Mouse (Mus musculus) lung, postnatal 10 days (tissue): ENCODE results near the gene Fos.

ENCODE experiments used
- DNase-seq: peaks from one replicate; pipeline ENCODE4 v3.0.0; 2021

Gene Fos

DNA sequence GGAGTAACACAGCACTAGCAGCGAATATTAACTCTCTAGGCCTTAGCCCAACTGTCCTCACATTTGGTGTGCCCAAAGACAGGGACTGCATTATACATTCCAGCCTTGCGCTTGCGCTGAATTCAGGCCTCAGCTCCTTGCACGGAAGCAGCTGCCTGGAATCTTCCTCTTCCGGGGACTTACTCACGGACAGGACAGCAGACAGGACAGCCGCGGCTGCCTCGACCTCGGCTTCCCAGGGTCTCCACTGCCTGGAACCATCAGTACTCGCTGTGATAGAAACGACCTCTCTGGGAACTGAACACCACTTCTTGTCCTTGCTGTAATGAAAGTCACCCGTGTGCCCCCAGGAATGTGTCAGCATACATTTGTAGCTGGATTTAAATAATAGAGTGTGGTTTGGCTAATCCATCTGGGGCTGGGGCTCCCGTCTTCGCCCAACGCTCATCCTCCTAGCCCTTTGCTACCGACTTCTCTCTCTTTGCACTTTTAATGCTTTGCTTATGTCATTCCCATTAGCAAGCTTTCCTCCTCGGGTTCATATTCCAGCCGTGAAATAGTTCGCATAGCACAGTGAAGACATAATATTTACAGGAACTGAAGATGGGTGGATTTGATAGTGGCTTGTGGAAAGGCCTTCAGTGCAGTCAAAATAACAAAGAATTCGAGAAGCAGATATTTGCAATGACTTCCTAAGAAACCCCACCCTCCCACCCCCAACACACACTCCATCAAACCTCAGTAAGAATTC, 11.6 kb upstream of the Fos start:
- peak; percentile 48 for DNase-seq

DNA sequence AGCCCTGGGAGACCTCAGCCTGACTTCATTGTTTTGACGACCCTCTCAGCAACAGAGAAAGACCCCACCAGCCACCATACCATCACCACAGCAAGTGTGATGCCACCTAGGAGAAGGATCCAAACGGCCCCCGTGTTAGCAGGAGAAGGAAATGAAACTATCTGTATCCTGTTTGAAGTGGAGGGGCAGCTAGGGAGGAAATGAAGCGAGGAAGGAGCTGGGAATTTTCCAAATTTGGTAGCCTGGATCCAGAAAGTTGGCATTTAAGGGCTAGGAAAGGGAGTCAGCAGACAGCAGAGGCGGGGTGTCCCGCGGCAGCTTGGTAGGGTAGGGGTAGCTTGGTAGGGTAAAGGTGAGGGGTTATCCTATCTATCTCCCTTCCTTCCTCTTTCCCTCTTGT, 10.9 kb upstream of the Fos start:
- DNase-seq: peak; percentile 62

- DNase-seq: no peak
These were observed 9.3 kb upstream of the Fos start for GRCm38 (mm10) chr12:85464431-85464830.

GRCm38 (mm10) chr12:85464902-85465301, 8.8 kb upstream of the Fos start:
- DNase-seq: no peak

DNA sequence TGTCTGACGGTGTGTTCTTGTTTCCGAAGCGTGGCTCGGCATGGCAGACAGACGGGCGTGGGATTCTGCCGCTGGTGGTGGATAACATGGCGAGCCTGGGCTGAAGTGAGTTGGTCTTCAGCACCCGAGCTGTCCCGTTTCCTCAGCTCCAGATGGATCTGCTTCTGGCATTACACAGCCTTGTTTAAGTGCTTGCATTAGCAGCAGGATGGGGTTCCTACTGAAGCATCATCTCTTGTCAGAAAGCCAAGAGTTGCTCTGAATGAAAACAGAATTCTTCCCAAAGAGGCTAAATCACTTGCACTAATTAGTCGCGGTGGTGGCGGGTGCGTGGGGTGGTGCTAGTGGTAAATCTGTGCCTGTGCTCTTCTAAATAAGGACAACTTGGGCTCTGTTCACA, 5.8 kb upstream of the Fos start:
- no peak for DNase-seq

DNA sequence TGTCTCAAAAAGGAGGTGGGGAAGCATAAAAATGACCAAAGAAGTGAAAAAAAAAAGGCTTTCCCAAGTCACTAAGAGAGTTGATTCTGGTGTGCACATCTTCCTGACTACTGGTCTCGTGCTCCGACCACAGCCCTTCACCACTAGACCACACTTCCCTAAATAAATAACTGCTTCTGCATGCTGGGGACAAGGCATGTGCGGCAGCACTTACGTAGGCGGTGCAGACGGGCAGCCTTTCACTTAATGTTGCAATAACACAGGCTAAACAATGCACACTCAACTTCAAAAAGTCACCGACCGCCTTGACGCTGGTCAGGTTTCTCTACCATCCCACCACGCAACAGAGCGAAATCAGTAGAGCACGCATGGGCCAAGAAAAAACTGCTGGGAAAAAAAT, 5.0 kb upstream of the Fos start:
- peak; percentile 38 for DNase-seq

GRCm38 (mm10) chr12:85471920-85472655, 1.6 kb upstream of the Fos start:
- peak; percentile 93 for DNase-seq

DNA sequence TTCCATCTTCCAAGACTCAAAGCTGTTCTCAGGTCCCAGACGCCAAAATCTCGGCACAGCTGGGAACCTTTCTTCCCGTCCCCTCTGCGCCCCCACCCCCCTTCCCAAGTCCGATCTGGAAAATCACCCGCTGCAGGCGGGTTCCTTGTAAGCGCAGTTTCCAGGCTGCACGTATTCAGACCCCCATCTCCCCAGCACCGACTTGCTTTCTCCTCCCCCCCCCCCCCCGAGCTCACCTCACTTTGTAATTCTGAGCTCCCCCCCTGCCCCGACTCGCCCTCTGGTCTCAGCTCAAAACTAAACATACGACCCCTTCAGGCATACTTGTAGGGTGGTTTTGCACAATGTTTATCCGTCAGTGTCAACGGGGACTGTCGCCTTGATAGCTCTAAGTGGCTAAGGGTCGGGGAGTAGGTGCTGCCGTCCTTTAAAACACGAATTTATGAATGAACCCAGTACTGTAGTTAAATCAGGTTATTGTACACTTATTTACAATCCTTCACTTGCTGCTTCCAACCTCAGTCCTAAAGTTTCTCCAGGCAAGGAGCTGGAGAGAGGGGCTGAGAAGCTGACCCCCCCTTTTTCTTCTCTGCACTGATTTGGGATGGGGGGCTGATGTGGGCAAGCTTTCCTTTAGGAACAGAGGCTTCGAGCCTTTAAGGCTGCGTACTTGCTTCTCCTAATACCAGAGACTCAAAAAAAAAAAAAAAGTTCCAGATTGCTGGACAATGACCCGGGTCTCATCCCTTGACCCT, 857 bp upstream of the Fos start:
- DNase-seq: peak; percentile 56

GRCm38 (mm10) chr12:85474298-85475231, 875 bp downstream of the Fos start:
- DNase-seq: peak; percentile 66

DNA sequence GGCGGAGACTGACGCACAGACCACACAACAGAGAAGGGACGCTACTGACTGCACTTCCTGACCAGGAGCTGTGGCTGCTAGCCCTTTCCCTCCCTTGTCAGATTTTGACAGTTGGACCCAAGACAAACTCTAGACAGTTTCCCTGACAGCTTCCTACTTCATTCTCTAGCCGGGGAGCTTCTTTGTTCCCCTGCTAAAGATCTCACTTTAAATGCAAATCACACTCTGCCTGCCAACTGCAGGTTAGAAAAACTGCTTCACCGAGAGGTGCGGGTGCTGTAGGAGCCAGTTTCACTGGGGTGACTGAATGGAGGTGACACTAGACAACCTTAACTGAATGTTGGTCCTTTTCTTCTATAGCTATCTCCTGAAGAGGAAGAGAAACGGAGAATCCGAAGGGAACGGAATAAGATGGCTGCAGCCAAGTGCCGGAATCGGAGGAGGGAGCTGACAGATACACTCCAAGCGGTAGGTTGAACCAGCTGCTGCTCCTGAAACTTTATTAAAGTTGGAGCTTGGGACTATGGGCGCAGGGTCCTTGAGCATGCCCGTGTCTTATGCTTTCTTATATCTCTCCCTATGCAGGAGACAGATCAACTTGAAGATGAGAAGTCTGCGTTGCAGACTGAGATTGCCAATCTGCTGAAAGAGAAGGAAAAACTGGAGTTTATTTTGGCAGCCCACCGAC, 1.7 kb downstream of the Fos start:
- no peak for DNase-seq

GRCm38 (mm10) chr12:85475920-85476828, 2.5 kb downstream of the Fos start:
- DNase-seq: no peak

- DNase-seq: no peak
These were observed 3.5 kb downstream of the Fos start for GRCm38 (mm10) chr12:85477219-85477618.

DNA sequence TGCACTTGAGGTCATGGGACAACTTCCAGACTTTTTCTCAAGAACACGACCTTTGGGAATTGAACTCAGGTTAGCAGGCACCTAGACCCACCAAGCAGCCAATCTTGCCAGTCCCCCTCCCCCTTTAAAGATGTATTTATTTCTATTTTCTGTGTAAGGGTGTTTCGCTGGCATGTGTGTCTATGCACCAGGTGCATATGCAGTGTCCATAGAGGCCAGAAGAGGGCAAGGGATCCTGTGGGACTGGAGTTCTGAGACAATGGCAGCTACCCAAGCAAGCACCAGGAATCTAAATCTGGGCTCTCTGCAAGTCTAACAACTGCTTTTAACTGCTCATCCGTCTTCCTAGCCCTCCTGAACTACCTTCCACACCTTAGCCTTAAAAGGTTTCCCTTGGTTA, 4.1 kb downstream of the Fos start:
- DNase-seq: no peak

GRCm38 (mm10) chr12:85478696-85479095, 5.0 kb downstream of the Fos start:
- DNase-seq: no peak

GRCm38 (mm10) chr12:85479190-85479589, 5.5 kb downstream of the Fos start:
- DNase-seq: no peak

DNA sequence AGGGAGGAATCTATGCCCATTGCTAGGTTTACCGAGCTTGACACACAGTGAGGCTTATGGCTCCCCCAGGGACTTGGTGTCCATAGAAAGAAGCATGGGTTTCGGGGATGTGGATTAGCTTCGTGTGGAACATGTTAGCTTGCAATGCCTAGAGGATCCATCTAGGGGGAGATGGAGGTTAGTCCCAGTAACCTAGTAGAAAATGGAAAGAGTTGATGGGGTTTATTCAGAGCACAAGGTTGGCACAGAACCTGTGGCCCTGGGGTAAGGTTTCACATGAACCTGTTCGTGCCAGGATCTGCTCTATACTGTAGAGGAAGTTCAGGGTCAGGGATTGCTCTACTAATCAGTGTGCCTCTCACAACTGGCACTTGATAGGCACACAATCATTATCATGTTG, 9.5 kb downstream of the Fos start:
- no peak for DNase-seq

DNA sequence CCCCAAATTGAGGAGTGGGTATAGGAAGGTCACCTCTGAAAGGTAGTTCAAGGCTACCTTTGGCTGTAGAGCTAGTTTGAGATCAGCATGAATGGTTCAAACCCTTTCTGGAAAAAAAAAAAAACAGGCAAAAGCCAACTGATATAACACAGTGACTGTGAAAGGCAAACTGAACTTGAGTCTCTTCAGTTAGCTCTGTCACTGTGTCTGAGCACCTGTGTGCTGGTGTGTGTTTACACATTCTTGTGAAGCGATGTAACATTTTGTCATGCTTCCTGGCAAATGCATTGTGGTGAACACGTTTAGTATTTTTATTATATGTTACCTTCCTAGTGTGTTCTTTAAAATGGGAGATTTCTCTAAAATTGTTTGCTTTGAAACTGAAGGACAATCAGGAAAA, 11.0 kb downstream of the Fos start:
- no peak for DNase-seq

GRCm38 (mm10) chr12:85485890-85486765, 12.4 kb downstream of the Fos start:
- DNase-seq: peak; percentile 97

DNA sequence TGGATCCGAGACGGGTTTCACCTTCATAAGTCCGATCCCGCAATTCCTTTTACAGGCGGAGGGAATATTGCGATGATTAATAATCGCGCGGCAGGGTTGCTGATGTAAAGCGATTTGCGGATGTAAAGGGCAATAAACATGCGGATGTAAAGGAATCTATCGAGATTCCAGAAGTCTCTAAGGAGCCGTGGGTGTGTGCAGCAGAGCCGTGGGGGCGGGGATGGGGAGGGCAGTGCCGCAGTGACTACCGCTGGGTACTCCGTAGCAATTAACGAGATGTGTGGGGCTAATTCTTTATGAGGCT, 13.0 kb downstream of the Fos start:
- peak; percentile 40 for DNase-seq

- peak; percentile 82 for DNase-seq
These were observed 14.0 kb downstream of the Fos start for GRCm38 (mm10) chr12:85487545-85488141.
